Mouse (Mus musculus): ENCODE measurements at regions not wholly inside any gene's neighbourhood (a gene's known extent, or its start where the extent isn't known, plus 50 kb on each side); places are given as distances from the start of the nearest gene placed in this dataset.
A peak's percentile ranks its signal among the peaks of the same experiment; 100 is the strongest.

GRCm38 (mm10) chr9:17396056-17396455 lies 895.0 kb upstream of the Fat3 start:
- DNase-seq (ENCODE audit: low spot score in 2 of 2): no peak

DNA sequence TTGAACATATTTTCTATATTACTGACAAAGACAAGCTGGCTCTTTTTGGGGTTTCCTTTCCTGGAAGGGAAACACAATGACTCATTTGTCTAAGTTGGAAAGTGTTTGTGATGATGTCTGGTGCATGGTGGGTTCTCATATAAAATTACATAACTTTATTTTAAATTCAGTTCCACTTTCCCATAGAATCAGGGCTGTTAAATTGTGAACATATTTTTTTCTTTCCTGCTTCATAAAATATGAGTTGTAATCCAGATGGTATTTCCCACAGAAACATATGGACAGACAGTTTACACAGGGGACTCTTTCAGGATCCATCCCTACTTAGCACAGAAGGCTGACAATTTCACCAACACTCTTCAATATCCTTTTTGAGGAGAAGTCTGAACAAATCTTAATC lies 892.0 kb upstream of the Fat3 start:
- DNase-seq (ENCODE audit: low spot score in 2 of 2): peak; percentile 11 to 58

Measured in left cerebral cortex, adult 9 months (tissue).